Mouse (Mus musculus) heart, adult 11 months (tissue): Measurements from ENCODE around the gene Scamp5.

Experiments
- DNase-seq: peaks from one replicate; pipeline ENCODE4 v3.0.0; 2022

Gene Scamp5

DNA sequence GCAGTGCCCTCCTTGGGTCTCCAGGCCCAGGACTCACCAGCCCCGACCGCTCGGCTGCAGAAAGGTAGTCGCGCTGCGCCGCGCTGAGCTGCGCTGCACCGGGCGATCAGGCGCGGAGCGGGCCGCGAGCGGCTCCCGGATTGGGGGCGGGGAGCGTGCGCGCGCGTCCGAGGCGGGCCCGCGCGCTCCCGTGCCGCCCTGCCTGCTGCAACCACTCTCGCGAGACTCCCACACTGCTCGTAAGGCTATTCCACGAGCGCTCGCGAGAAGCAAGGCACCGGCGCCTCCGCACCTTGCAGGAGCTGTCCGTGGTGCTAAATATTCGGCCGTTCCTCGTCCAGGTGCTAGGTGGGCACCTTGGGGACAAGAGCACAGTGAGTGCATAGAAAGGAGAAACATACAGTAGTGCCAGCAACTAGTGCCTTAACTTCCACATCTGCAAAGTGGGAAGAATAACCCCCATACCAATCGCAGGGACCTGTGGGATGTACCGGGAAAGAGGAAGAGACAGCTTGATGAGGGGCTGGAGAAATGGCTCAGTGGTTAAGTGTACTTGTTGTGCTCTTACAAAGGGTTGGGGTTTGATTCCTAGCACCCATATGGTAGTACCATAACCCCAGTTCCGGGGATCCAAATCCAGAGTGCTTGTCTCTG, at the start of gene Scamp5:
Scamp5 (minus strand) TSS at position 165 of the 654 bp plus-strand sequence.
- DNase-seq: peak; percentile 99

GRCm38 (mm10) chr9:57517113-57517512, 49.3 kb upstream of the Scamp5 start:
- DNase-seq: peak; percentile 86

- no peak for DNase-seq
These were observed 42.7 kb upstream of the Scamp5 start for GRCm38 (mm10) chr9:57510577-57510976.

GRCm38 (mm10) chr9:57505700-57506099, 37.8 kb upstream of the Scamp5 start:
- peak; percentile 98 for DNase-seq

DNA sequence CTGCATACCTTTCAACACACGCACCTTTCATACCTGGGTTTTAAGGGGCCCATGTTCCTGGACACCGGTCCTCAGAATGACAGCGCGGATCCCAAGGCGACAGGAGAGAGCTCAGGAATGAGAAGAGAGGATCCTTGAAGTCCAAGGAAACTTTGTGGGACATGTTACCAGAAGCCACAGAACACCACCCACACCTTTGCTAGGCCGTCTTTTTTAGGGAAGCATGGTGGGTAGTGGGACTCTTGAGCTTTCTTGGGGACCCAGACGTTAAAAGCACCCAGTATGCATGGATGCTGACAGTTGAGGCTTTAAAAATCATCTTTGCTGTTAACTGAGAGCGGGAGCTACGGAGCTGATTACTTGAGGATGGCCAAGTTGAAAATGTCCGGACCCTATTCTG, 37.0 kb upstream of the Scamp5 start:
- no peak for DNase-seq

DNA sequence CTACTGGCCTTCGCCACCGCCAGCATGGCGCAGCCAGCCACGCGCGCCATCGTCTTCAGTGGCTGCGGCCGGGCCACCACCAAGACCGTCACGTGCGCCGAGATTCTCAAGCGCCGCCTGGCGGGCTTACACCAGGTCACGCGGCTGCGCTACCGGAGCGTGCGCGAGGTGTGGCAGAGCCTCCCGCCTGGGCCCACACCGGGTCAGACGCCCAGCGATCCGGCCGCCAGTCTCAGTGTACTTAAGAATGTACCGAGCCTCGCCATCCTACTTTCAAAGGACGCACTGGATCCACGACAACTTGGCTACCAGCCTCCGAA, 36.5 kb upstream of the Scamp5 start:
- peak; percentile 96 for DNase-seq

DNA sequence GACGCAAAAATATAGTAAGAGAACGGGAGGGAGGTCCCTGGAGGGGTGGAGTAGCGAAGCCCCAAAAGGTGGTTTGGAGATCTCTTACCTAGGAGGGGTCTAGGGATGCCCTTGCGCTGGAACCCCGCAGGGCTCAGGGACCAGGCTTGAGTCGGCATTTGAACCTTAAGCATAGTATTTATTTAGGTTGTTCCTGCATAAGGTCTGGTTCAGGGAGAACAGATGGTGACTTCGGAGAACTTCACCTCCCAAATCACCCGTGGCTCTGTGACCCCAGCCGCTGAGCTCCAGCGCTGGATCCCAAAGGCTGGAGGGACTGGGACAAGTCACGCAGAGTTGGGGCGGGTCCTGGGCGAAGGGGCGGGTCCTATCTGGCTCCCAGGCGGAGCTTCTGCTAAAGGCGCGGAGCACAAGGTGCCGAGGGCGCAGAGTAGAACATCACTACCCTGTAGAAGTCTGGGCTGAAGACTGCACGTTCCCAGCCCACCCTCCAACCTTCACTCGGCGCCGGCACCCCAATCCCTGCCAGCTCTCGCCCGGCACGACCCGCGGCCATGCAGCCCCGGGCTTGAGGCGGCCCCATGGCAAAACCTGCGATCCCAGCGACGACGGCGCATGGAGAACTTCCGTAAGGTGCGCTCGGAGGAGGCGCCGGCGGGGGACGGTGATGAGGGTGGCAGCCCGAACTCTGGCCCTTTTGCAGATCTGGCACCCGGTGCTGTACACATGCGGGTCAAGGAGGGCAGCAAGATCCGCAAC, 35.9 kb upstream of the Scamp5 start, which contains the start of gene Rpp25:
Rpp25 (plus strand) TSS at position 405 of the 759 bp plus-strand sequence.
- DNase-seq: peak; percentile 98

- DNase-seq: peak; percentile 92
These were observed 35.2 kb upstream of the Scamp5 start for GRCm38 (mm10) chr9:57502911-57503621.

DNA sequence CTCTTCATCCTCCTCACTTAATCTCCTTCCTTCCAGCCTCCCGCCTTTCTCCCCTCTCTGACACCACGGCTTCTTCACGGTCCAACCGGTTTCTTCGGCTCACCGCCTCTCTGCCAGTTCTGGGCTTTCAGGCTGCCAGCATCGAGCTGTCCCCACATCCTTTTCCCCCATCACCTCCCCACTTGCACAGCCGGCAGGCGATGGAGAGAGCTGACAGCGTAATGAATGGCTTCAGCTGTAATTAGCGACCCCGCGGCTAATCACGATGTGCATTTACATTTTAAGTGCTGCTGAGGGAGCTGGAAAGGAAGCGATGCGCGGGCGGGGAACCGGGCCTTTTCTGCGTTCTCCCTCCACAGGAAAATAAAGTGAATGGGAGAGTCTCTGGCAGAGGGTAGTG, 34.0 kb upstream of the Scamp5 start:
- peak; percentile 87 for DNase-seq

- no peak for DNase-seq
These were observed 33.6 kb upstream of the Scamp5 start for GRCm38 (mm10) chr9:57501452-57501851.

DNA sequence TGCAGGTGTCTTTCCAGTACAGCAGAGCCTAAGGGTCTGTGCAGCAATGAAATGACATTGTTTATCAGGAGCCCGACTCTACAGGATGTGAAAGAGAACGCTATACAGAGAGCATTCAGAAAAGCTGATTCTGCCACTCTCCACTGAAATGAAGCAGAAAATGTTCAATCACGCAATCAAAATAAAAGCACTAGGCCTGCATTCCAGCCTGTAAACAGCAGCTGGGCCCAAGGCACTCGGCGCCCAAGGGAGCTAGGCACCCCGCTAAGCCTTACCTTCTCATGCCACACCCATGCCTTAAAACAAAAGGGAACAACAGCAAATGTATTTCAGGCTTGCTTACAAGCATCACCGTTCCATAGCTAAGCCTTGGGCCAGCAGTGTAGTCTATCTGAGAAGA, 30.7 kb upstream of the Scamp5 start:
- DNase-seq: no peak

DNA sequence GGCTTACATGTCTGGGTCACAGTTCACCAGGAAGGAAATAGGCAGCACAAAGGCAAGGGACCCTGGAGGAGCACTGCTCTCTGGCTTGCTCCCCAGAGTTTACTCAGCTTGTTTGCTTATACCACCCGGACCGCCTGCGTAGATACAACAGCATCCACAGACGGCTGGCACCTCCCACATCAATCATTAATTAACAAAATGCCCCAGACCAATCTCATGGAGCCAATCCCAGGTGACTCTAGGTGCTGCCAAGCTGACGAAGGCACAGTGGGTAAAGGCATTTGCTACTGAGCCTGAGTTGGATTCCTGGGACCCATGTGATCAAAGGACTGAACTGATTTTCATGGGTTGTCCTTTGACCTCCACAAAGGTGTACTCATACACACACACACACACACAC, 29.4 kb upstream of the Scamp5 start:
- DNase-seq: no peak

DNA sequence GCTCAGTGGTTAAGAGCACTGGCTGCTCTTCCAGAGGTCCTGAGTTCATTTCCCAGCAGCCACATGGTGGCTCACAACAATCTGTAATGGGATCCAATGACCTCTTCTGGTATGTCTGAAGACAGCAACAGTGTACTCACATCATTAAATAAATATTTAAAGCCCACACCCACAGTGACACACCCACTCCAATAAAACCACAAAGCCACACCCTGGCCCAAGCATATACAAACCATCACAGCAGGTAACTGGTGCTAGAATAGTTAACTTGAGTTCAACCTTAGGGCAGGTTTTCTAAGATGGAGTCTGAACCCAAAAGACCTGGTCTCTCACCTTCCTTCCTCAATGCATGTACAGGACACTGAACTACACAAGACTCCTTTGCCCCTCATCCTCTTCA, 27.1 kb upstream of the Scamp5 start:
- DNase-seq: no peak

- no peak for DNase-seq
These were observed 25.7 kb upstream of the Scamp5 start for GRCm38 (mm10) chr9:57493532-57493931.

DNA sequence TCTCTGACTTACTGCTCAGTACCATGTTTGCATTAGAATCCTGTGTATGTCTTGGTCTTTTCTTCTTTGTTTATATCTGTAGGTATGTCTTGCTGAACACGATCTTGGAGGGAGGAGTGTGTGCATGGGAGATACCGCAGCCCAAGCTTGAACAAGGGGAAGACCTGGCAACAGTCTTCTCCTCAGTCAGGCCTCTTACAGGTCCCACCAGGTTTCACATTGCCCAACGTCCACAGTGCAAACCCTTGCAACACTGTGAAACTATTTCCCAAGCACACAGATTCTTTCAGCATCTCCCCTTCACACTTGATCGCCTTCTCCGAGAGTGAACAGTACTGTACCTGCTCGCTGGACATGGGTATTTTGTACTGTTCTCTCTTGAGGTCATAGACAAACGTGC, 19.9 kb upstream of the Scamp5 start:
- no peak for DNase-seq

DNA sequence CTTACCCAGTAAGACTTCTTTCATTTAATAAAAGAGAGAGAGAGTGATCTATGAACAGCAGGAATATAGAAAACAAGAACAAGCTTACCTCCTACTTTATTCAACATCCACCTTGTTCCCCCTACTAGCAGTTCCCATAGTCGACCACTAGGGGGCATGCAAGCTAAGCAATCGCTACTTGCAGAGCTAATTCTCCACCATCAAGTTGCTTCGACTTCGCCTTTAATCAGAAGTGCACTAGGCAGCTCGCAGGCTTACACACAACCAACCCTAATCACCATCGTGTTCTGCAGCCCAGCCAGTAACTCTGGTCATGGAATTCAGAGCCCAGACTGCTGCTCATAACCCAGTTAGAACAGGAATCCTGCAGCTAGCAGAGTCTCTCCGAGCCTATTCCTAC, 17.9 kb upstream of the Scamp5 start:
- peak; percentile 92 for DNase-seq

DNA sequence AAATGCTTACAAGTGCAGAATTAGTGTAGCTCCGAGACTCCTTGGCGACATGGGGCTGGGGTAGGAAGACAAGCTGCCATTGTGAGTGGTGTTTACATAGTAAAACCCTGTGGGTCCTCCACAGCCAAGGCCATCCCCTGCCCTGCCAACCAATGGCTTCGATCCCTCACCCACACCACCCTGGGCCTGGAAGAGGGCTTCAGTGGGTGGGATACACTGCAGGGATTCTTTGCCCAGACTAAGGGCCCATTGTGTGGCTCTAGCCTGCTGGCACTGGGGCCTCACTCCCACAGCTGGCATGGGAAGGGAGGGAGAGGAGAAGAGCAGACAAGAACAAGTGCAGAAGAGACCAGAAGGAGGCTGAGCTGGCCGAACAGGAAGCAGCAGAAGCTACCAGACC, 1.1 kb upstream of the Scamp5 start:
- DNase-seq: no peak

- DNase-seq: no peak
These were observed 539 bp downstream of the Scamp5 start for GRCm38 (mm10) chr9:57467271-57467771.

- peak; percentile 94 for DNase-seq
These were observed 1.8 kb downstream of the Scamp5 start for GRCm38 (mm10) chr9:57466101-57466500.

- no peak for DNase-seq
These were observed 5.0 kb downstream of the Scamp5 start for GRCm38 (mm10) chr9:57462866-57463265.

- no peak for DNase-seq
These were observed 8.2 kb downstream of the Scamp5 start for GRCm38 (mm10) chr9:57459707-57460106.

DNA sequence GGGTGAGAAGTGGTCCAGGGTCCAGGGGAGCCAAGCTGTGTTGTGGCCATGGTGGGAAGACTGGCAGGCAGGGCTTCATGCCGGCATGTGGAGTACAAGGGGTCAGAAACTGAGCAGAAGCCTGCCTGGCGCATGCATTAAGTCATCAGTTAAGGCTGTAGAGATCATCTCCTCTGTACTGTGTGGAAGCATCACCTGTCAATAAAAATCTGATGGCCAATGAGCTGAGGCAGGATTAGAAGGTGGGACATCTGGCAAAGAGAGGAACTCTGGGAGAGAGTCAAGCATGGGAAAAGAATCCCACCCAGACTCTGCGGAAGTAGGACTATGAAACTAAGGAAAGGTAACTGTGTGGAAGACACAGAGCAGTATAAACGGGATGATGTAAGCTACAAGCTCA, 14.3 kb downstream of the Scamp5 start:
- DNase-seq: no peak

GRCm38 (mm10) chr9:57452624-57453462, 15.0 kb downstream of the Scamp5 start:
- no peak for DNase-seq
